Mouse (Mus musculus) ES-E14 (cell line): ENCODE measurements at regions not wholly inside any gene's neighbourhood (a gene's known extent, or its start where the extent isn't known, plus 50 kb on each side); places are given as distances from the start of the nearest gene placed in this dataset.

ENCODE experiments used
- CHD2 ChIP-seq: IDR thresholded peaks from 2 replicates; pipeline ENCODE4 v1.6.1; 2014; ENCODE audit warnings: mild to moderate bottlenecking, low read depth, low read length, inconsistent platforms
- HCFC1 ChIP-seq: IDR thresholded peaks from 2 replicates; pipeline ENCODE4 v1.6.1; 2012; ENCODE audit warnings: low read length, inconsistent platforms, borderline replicate concordance; ENCODE audit not compliant: insufficient read depth
- MAFK ChIP-seq: IDR thresholded peaks from 2 replicates; pipeline ENCODE4 v1.6.1; 2014; ENCODE audit warnings: mild to moderate bottlenecking, low read depth, low read length, inconsistent platforms; ENCODE audit not compliant: insufficient read depth
- ZC3H11A ChIP-seq: IDR thresholded peaks from 2 replicates; pipeline ENCODE4 v1.6.1; 2012; ENCODE audit warnings: low read depth, mild to moderate bottlenecking, inconsistent platforms, low read length, borderline replicate concordance
- ZNF384 ChIP-seq: IDR thresholded peaks from 2 replicates; pipeline ENCODE4 v1.6.1; 2012; ENCODE audit warnings: low read depth, low read length, inconsistent platforms

DNA sequence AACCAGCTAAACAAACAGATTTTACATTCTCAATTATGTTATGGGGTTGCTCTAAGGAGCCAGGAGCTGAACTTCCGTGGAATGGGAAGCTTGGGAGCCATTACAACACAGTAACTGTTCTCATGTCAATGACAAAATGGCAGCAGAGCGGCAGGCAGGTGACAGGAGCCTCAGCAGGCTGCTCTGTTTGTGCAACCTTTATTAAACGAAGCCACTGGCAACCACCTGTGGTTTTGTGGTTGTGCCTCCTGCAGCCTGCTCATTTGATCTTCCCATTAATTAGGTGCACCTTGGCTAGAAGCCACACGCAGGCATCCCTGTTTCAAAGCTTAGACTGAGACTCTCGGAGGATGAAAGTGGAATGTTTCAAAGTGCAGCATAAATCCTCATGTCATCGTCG is 457.5 kb upstream of the Igfbp7 start:
- TF ChIP-seq ZNF384 = no peak
- no peak for TF ChIP-seq CHD2
- no peak for TF ChIP-seq ZC3H11A
- TF ChIP-seq MAFK = no peak
- no peak for TF ChIP-seq HCFC1
